Mouse (Mus musculus) cerebral cortex, adult 2 months (tissue): ENCODE results near the gene Ddn.

Experiments
- whole genome bisulfite sequencing: fragments of 180-500 bp; shearing (Covaris S2); methylation state at CpG from one replicate; pipeline ENCODE4 v1.1.7; 2018; 5-methylcytosine and 5-hydroxymethylcytosine counted together

Ddn gene

DNA sequence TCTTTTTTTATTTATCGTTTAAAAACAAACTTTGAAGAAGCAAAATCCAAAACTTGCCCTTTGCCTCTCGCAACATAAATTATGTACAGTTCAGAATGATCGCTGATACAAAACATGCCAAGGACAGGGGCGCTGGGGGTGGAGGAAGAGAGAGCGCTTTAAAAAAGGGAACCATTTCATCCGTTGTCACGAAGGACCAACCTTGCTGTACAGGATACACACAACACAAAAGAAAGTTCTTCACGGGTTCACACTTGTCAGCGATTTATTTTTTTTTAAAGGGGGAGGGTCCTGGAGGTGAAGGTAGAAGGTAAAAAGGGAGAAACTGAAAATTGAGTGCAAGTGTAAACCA, 22.4 kb upstream of the Ddn start:
- WGBS = 4% methylated on average over 9 of the region's 9 CpGs

DNA sequence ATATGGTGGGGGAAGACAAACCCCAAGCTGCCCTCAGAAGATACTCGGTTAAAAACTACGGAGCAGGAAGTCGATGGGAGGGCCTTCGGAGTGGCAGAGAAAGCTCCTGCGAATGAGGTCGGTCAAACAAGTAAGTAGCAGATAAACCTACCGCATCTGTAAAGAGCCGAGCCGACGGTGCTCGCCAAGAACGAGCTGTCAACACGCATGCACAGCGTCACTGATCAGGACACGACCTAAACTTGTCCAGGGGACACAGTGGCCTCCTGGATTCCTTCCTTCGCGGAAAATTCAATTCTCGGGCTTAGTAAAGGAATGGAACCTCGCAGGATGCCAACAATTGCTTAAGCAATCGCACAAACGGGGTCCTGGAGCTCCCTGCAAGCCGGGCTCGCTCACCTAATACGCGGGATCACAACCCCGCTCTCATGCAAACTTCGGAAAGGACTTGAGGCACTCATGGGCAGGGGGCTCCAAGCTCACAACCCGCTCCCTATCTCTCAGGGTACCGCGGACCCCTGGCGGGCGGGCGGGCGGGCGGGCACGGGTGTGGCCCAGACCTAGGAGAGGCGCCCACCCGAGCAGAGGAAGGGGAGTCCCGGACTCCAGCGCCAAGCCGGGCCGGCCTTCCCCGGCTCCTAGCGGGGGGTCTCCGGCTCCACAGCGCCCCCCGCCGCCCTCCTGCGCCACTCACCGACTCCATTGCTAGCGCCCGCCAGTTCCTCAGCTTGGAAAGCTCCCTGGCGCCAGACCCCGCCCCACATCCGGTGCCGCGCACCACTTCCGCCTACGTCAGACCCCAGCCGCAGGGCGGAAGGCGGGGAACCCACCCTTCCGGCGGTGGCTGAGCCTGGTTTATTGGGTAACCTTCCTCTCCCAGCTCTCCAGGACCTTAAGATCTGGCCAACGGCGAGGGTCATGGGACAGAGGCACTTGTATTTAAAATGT, 21.7 kb upstream of the Ddn start, which contains the start of gene Prkag1:
TSS of gene Prkag1 (minus strand) at position 786 of the 948 bp plus-strand sequence.
- WGBS = under 1% methylated on average over 65 of the region's 66 CpGs

DNA sequence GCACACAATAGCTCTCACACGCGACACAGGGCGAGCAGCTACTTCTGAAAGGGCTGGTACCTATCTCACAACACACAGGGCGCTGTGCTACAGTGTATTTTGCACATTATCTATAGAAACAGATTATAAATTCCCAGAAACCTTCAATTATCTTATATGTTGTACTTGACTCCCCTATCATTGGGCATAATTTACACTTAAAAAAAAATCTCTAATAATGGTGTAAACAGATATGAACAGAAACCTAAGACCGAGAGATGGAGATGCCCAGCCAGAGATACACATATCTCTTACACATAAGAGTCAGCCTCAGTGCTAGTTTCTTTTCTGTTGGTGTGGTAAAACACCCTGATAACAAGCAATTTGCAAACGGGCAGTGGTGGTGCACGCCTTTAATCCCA, 18.3 kb upstream of the Ddn start:
- 89% methylated on average over 7 of the region's 7 CpGs for WGBS

DNA sequence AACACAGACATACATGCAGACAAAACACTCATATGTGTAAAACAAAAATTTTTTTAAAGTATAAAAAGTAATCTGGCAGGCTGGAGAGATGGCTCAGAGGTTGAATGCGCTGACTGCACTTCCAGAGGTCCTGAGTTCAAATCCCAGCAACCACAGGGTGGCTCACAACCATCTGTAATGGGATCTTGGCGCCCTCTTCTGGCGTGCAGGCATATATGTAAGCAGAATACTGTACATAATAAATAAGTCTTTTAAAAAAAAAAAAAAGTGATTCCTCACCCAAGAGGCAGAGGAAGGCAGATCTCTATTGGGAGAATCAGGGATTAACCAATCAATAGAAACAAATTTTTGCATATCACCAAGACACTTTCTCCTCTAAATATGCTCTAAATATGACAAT, 14.1 kb upstream of the Ddn start:
- WGBS = 75% methylated on average over 3 of the region's 3 CpGs

DNA sequence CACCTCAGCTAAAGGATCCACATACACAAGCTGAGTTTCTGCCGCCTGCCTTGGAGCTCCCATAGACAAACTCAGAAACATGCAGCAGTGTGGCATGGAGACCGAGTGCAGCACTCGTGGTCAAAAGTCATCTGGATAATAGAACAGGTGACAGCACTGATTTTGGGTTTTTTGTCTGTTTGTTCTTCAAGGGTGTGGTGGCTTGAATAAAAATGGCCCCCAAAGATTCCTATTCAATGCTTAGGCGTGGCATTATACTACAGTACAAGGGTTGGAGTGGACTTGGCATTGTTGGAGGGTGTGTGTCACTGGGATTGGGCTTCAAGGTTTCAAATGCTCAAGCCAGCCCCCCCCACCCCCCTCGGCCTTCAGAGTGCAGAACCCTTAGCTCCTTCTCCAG, 12.9 kb upstream of the Ddn start:
- WGBS = 63% methylated on average over 5 of the region's 5 CpGs

DNA sequence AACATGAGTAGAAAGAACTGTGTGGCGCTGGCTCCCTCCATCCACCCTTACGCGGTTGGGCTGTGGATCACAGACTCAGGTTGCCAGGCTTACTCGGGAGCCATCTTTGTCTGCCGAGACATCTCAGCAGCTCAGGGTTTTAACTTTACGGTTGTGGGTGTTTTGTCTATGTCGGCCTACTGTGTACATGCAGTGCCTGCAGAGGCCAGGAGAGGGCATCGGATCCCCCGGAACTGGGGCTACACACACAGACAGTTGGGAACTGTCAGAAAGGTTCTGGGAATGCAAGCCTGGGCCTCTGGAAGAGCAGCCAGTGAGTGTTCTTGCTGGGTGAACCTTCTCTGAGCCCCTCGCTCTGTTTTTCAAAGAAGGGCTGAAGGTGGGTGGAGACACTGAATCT, 12.1 kb upstream of the Ddn start:
- WGBS = 29% methylated on average over 10 of the region's 10 CpGs

DNA sequence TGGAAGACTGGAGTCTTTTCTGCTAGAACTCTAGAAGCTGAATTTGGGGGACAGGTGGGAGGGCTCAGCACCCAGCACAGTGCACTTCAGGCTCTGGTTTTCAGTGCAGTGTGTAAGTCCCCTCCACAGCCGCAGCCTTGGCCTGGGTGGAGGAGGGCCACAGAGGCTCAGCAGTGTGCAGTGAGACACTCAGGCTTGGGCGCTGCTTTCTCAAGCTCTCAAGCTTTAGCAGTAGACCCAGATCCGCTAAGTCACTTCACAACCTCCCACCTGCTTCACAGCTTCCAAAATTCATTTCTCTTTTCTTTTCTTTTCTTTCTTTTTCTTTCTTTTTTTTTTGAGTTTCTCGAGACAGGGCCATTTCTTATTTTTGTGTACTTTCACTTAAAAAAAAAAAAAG, 11.6 kb upstream of the Ddn start:
- WGBS = 44% methylated on average over 4 of the region's 4 CpGs

DNA sequence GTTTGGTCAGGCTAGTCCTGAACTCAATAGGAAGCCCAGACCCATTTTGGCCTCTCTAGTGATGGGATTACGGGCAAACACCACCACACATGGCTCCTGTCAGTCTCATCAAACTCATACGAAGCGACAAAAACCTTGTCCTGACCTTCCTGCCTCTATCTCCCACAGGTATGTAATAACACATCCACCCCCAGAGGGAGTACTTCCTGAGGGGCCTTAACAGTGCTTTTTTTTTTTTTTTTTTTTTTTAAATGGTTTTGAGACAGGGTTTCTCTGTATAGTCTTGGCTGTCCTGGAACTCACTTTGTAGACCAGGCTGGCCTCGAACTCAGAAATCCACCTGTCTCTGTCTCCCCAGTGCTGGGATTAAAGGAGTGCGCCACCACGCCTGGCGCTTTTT, 8.9 kb upstream of the Ddn start:
- WGBS = 95% methylated on average over 7 of the region's 7 CpGs

DNA sequence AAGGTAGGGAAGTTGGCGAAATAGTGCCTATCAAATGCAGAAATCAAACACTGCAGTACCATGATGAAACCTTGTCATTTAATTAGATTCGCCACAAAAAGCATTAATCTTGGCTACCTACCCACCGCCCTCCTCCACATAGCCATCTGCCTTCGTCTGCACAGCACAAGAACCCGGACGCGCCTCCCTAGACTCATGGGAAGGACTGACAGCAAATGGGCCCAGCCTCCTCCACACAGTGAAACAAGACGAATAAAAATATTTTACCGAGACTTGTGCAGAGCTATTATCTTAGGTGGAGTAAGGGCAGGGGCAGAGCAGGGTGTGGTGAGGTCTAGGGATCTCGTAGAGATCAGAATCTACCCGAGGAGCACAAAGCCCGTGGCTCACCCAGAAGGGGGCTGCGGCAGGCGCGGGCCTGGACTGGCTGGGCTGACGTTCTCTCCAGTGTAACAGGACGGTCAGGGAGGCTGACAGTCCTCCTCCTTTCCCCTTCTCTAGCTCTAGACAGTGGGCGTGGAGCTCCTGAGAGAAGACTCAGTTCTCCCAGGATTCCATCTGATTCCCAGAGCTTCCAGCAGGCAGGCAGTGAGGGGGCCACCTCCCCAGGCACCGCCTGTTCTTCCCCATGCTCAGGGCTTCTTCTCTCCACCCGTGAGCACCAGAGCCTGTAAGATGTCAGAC, 3.6 kb upstream of the Ddn start:
- 51% methylated on average over 20 of the region's 20 CpGs for WGBS

DNA sequence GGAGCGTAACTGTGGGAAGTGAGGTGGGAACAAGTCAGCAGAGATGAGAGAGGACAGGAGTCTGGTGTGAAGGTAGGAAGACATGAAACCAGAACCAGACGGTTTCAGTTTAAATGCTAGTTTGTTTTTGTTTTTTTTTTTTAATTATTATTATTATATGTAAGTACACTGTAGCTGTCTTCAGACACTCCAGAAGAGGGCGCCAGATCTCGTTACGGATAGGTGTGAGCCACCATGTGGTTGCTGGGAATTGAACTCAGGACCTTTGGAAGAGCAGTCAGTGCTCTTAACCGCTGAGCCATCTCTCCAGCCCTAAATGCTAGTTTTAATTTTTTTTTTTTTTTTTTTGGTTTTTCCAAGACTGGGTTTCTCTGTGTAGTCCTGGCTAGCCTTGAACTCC, 922 bp upstream of the Ddn start:
- 66% methylated on average over 6 of the region's 6 CpGs for WGBS

DNA sequence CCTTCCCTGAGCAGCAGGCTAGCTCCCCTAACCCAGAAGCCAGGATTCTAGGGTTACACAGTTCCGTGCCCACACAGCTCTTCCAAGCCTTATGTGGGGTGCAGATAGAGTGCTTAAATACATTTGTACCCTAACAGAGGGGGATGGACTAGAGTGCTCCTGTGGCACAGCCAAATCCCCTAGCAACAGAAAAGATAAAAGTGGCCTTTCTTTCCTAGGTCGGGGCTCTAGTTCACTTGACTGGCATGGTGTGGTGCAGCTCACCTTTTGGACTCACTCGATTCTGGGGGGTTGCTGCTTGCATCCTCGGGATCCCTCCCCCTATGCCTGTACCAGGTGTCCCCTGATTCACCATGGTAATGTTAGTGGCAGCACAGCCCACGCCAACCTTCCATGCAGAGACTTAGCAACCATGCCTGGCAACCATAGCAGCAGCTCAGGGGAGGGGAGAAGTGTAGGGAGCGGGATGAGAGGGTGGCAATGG, 597 bp downstream of the Ddn start:
- WGBS = 7% methylated on average over 6 of the region's 6 CpGs

DNA sequence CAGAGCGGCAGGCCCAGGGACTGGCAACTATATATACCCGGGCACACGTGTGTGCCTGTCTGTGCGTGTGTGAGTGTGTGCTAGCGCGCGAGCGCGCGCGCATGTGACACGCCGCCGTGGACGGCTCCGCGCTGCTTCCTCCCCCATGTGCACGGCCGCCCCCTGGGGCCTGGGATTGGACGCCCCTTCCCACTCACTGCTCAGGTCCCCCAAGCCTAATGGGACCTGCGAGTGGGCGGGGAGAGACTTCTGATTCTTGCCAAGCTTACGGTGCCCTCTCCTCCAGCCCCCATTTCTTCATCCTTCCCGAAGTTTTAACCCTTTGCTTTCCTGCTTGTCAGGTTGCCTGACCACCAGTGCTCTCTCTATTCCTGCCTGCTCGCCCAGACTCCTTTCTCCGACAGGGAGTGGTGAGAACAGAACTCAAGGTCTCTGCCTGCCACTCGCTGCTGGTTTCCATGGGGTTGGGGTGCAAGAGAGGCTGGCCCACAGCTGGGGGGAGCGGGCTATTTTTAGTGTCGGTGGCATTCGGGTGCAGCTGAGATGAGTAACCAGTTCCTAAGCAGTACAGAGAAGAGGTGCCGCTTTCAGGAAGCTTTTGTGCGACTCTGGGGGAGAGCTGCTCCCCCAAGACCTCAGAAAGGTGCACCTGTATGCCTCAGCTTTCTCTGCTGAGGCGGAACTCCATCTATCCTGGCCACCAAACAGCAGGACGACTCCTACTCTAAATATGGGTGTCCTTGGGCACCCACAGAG, 1.2 kb downstream of the Ddn start:
- WGBS = 2% methylated on average over 34 of the region's 34 CpGs

DNA sequence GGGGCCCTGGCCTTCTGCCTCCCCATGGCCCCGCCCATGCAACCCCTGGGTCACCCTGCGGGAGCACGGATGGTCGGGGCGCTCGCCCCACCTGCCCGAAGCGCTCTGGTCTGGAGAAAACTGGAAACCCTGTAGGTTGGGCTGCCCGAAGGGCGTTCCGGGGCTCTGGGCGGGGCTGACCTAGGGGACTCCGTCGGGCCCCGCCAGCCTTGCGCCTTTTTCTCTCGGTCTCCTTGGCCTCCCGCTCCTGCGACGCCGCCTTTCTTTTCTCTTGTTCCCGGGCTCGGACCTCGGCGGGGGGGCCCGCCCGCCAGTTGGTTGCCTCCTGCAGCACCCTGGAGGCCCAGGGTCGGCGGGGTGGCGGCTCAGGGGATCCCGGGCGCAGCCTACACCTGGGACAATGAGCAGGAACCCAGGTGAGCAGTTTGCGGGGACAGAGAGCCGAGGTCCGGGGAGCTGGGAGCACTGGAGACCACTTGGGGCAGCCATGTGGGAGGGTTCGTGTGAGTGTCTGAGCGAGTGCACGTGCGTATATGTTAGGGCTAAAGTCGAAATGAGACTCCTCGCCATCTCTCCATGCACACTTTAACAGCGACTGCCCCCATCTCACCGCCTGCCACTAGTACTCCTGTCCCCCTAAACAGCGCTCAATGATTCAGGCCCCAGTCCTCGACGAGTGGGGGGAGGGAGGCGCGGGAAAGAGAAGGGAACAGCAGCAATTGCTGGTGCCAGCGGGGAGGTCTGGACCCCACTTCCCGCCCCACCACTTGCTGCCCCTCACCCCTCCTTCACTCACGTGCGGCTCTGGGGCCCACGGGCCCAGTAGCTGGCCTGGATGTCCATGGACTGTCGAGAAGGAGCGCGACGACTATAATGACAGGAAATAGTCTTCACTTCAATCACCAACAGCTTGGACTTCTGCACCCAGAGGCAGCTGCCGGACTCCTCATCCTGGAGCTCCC, 2.2 kb downstream of the Ddn start:
- 4% methylated on average over 58 of the region's 58 CpGs for WGBS

DNA sequence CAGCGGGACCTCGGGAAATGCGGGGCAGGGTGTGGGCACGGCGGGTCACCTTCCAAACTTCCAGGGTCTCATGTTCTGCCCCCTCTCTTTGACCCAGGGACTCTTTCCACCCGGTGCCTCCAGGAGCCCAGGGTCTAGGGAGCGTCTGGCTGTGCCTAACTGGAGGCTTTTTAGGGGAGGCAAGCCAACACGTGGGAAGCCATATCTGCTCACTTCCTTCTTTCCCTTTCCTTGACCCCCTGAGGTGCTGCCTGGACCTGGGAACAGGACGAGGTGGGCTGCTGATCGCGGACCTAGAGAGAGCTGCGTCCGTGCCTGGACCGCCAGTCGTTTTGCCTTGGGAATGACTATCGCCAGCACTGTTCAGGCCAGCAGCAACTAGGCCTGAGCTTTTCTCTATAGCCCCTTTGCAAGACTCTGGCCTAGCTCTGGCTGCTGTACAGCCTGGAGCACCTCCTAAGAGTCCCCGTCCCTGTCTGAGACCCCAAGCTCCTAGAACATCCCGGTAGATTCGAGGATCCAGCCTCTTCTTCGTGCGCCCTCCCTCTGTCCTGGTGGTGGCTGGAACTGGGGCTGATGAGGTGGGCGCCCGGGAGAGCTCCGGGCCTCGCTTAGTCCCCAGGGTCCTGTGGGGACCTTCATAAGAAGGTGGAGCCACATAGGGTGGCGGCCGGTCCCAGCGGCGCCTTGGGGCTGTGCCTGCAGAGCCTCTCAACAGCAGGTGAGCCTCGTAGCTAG, 3.0 kb downstream of the Ddn start:
- WGBS = 19% methylated on average over 30 of the region's 30 CpGs

DNA sequence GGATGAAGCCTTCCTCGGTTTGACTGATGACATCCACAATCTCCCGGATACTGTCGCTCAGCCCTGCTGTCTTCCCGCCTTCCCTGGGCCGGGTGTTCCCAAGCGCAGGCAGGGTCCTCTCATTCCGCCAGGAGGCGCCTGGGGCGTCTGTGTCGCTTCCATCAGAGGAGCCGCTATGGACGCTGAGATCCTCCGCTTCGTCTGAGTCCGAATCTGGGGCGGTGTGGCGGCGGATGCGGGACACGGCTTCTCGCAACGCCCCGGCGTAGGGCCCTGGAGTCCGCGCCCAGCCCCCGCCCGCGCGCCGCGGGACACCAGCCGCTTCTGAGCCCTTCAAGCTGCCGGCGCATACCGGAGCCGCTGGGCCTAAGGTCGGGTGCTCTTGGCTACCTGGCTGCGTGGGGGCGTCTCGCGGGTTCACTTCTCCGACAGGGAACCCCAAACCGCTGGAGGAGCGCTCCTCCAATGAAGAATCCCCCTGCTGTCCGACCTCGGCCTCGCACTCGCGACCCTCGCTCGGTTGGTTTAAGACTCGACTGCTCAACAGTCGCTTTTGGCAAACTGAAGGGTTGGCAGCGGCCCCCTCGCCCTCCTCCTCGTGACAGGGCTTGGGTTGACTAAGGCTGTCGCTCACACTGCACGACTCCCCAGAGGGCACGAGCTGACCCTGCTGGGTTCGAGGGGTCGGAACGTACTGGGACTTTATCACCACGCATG, 3.8 kb downstream of the Ddn start:
- 2% methylated on average over 64 of the region's 64 CpGs for WGBS

DNA sequence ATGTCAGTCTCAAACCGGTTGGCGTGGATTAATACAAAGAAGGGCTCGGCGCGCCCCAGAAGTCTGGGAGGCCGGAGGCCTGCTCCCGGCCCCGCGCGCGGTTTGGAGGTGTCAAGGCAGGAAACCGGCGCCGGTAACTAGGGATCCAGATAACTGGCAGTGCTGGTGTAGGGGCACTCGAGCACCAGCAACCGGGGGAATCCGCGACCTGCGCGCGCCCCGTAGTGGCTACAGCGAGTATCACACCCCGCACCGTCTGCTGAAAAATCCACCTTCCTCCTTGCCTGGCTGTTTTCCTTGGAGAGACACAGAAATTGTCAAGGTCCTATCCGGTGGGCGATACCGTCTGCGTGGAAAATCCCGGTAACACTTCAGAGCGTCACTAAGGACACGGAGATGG, 5.2 kb downstream of the Ddn start:
- 2% methylated on average over 32 of the region's 32 CpGs for WGBS

DNA sequence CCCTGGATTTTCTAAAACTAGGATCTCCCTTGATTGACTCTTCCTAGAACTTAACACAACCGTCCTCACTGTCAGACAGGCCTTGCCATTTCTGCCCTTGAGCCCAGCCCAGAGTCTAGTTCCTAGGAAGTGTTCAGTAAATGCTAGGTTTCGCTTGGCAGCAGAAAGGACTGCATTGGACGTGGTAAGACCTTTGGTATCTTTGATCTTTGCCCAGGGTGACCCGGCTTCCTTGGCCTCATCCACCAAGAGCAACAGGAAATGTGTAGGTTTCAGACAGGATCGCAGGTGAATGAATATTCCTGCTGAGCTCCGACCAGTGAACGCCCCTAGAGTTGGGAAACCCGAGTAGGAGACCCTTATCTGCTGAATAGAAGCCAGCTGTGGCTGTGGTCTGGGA, 6.4 kb downstream of the Ddn start:
- 35% methylated on average over 8 of the region's 8 CpGs for WGBS

DNA sequence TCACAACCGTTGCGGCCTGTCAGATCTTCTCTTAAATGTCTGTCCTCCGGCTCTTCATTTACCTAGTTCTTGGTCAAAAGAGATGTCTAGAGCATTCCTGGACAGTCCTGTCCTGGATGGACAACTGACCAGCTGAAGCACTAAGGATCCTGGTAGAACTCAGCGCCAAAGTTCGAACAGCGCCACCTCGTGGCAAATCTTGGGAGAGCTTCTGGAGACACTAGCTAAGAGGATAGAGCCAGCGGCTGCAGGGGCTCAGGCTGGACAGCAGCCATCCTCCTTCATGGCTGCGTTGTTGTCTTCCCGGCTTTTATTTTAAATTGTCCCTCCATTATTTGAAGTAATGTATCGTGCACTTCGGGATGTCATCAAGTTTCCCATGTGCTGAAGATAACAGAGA, 9.9 kb downstream of the Ddn start:
- WGBS = 12% methylated on average over 12 of the region's 12 CpGs

DNA sequence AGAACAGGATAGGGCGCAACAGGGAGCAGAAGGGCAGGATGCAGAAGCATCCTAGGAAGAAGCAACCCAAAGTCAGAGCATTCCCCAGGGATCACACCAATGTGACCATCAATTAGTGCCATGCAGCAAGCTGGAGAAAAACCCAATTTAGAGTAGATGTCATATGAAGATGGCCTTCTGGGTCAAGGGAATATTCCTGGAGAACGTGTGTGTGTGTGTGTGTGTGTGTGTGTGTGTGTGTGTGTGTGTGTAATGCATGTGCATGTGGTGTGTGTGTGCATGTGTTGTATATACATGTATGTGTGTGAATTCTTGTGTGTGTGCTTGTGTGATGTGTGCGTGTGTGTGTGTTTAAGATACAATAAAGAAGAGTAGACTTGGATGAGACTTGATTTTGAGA, 10.4 kb downstream of the Ddn start:
- WGBS = 66% methylated on average over 3 of the region's 3 CpGs
